Mouse (Mus musculus): Measurements from ENCODE around the gene Zfp536. TPM values are rescaled to one million over a fixed set of nuclear protein-coding genes. Genes with fewer than 3 reads are reported as not detected.
"Not testable (repeated sequence)": the region's sequence is repeated elsewhere in the genome, so short reads cannot be mapped to it uniquely, and the experiment has no call there.

Gene Zfp536
- polyA plus RNA-seq, 1 experiment from 2014 or later: not detected

DNA sequence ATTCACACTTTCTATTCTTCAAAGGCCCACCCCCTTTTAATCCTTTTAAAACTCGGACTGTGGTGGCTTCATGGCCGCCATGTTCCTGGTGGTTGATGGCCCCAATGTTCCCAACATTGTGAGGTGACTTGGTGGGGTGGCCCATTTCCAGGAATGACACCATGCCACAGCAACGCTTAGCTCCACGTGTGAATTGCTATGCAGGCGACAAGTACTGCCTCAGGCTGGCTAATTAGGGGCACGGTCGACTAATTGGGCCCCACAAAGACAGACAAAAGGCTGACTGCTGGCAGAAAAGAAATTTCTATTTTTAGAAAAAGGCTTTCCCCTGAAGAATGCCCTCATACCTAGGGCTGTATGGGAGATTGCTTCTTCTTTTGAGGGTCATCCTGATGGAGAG lies 154.2 kb downstream of the Zfp536 start:
- H3K4me3 ChIP-seq (ENCODE audit: inconsistent target): no peak overlapping the region
- H3K36me3 ChIP-seq (ENCODE audit: inconsistent target): no peaks in the 10 kb centered on the region
- WGBS (ENCODE audit: missing documents): 85% methylated on average over 7 of the region's 7 CpGs
- no peaks in the 10 kb centered on the region for H3K79me2 ChIP-seq (ENCODE audit: inconsistent target)
- no peak overlapping the region for H3K27ac ChIP-seq

GRCm38 (mm10) chr7:37617880-37618279 lies 155.6 kb downstream of the Zfp536 start:
- no peak overlapping the region for H3K4me3 ChIP-seq (ENCODE audit: inconsistent target)
- H3K27ac ChIP-seq: no peak overlapping the region
- no peaks in the 10 kb centered on the region for H3K36me3 ChIP-seq (ENCODE audit: inconsistent target)
- no peaks in the 10 kb centered on the region for H3K79me2 ChIP-seq (ENCODE audit: inconsistent target)
- 95% methylated on average over 2 of the region's 2 CpGs for WGBS (ENCODE audit: missing documents)

- no peaks in the 10 kb centered on the region for H3K79me2 ChIP-seq (ENCODE audit: inconsistent target)
- 90% methylated on average over 4 of the region's 4 CpGs for WGBS (ENCODE audit: missing documents)
- H3K4me3 ChIP-seq (ENCODE audit: inconsistent target): no peak overlapping the region
- H3K36me3 ChIP-seq (ENCODE audit: inconsistent target): no peaks in the 10 kb centered on the region
- no peak overlapping the region for H3K27ac ChIP-seq
Observed at GRCm38 (mm10) chr7:37615932-37616331, 157.5 kb downstream of the Zfp536 start.

- H3K79me2 ChIP-seq (ENCODE audit: inconsistent target): no peaks in the 10 kb centered on the region
- WGBS (ENCODE audit: missing documents): 84% methylated on average over 10 of the region's 10 CpGs
- no peak overlapping the region for H3K4me3 ChIP-seq (ENCODE audit: inconsistent target)
- no peak overlapping the region for H3K27ac ChIP-seq
- no peaks in the 10 kb centered on the region for H3K36me3 ChIP-seq (ENCODE audit: inconsistent target)
Observed at GRCm38 (mm10) chr7:37614381-37614780, 159.1 kb downstream of the Zfp536 start.

GRCm38 (mm10) chr7:37608556-37608955 lies 164.9 kb downstream of the Zfp536 start:
- no peak overlapping the region for H3K27ac ChIP-seq

DNA sequence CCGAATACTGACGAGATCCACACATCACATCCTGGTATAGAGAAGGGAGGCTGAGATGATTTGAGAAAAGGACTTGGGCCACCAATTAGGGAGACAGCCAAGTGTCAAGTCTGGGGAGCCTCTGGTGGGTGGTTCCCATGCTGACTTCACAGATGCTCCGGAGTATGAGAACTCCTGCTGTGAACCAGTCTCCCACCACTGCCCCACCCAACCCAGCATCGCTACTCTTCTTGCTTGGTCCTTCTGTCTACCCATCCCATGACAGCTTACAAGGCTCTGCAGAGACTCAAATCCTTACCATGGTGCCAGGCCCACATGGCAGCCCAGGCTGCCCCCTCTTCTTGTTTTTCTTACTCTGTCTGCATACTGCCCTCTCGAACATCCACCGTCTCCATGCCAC lies 165.5 kb downstream of the Zfp536 start:
- no peak overlapping the region for H3K27ac ChIP-seq
- 94% methylated on average over 6 of the region's 6 CpGs for WGBS (ENCODE audit: missing documents)
- H3K4me3 ChIP-seq (ENCODE audit: inconsistent target): no peak overlapping the region

More at GRCm38 (mm10) chr7:37608556-37608955, 164.9 kb downstream of the Zfp536 start:
- WGBS (ENCODE audit: missing documents): 97% methylated on average over 14 of the region's 14 CpGs
- H3K4me3 ChIP-seq (ENCODE audit: inconsistent target): no peak overlapping the region
- H3K79me2 ChIP-seq (ENCODE audit: inconsistent target): no peaks in the 10 kb centered on the region
- H3K36me3 ChIP-seq (ENCODE audit: inconsistent target): no peaks in the 10 kb centered on the region

DNA sequence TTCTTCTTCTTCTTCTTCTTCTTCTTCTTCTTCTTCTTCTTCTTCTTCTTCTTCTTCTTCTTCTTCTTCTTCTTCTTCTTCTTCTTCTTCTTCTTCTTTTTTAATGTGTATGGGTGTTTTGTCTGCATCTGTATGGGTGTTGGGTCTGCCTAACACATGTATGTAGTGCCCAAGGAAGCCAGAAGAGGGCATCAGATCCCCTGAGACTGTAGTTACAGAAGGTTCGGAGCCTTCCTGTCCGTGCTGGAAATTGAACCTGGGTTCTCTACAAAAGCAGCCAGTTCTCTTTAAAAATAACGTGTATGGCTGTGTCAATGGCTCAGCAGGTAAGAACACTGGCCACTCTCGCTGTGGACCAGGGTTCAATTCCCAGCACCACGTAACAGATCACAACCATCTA lies 167.0 kb downstream of the Zfp536 start:
- Histone ChIP-seq H3K79me2 (ENCODE audit: inconsistent target) (no peaks in the 10 kb centered on the region), H3K36me3 (ENCODE audit: inconsistent target) (no peaks in the 10 kb centered on the region), H3K4me3 (ENCODE audit: inconsistent target) (no peak overlapping the region), H3K27ac (no peak overlapping the region)
- 94% methylated on average over 4 of the region's 5 CpGs for WGBS (ENCODE audit: missing documents)

More for the DNA sequence above, 165.5 kb downstream of the Zfp536 start:
- Histone ChIP-seq H3K79me2 (ENCODE audit: inconsistent target) (no peaks in the 10 kb centered on the region), H3K36me3 (ENCODE audit: inconsistent target) (no peaks in the 10 kb centered on the region)

DNA sequence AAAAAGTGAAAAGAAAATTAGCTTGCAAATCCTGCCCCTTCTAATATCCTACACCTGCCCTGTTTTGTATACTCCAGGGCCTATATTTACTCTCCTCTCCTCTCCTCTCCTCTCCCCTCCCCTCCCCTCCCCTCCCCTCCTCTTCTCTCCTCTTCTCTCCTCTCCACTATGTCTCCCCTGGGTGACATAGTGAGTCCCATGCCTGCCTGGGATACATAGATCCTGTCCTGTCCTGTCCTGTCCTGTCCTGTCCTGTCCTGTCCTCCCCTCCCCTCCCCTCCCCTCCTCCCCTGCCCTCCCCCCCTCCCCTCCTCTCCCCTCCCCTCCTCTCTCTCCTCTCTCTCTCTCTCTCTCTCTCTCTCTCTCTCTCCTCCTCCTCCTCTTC lies 169.9 kb downstream of the Zfp536 start:
- not testable (repeated sequence) for H3K4me3 ChIP-seq (ENCODE audit: inconsistent target); H3K27ac ChIP-seq; H3K79me2 ChIP-seq (ENCODE audit: inconsistent target); H3K36me3 ChIP-seq (ENCODE audit: inconsistent target)

GRCm38 (mm10) chr7:37602871-37603524 lies 170.4 kb downstream of the Zfp536 start:
- Histone ChIP-seq H3K27ac (no peak overlapping the region), H3K79me2 (ENCODE audit: inconsistent target) (no peaks in the 10 kb centered on the region), H3K4me3 (ENCODE audit: inconsistent target) (no peak overlapping the region), H3K36me3 (ENCODE audit: inconsistent target) (no peaks in the 10 kb centered on the region)
- WGBS (ENCODE audit: missing documents): 85% methylated on average over 9 of the region's 9 CpGs

- WGBS (ENCODE audit: missing documents): 93% methylated on average over 4 of the region's 4 CpGs
- Histone ChIP-seq H3K36me3 (ENCODE audit: inconsistent target) (no peaks in the 10 kb centered on the region), H3K27ac (no peak overlapping the region), H3K79me2 (ENCODE audit: inconsistent target) (no peaks in the 10 kb centered on the region), H3K4me3 (ENCODE audit: inconsistent target) (no peak overlapping the region)
Observed at GRCm38 (mm10) chr7:37600318-37600717, 173.1 kb downstream of the Zfp536 start.

- H3K79me2 ChIP-seq (ENCODE audit: inconsistent target): no peaks in the 10 kb centered on the region
- WGBS (ENCODE audit: missing documents): 43% methylated on average over 12 of the region's 12 CpGs
- no peak overlapping the region for H3K4me3 ChIP-seq (ENCODE audit: inconsistent target)
Observed at GRCm38 (mm10) chr7:37594211-37595030, 179.0 kb downstream of the Zfp536 start.

GRCm38 (mm10) chr7:37593566-37593965 lies 179.9 kb downstream of the Zfp536 start:
- WGBS (ENCODE audit: missing documents): 88% methylated on average over 6 of the region's 6 CpGs
- H3K27ac ChIP-seq: no peak overlapping the region

More at GRCm38 (mm10) chr7:37594211-37595030, 179.0 kb downstream of the Zfp536 start:
- H3K27ac ChIP-seq: no peak overlapping the region
- no peaks in the 10 kb centered on the region for H3K36me3 ChIP-seq (ENCODE audit: inconsistent target)

DNA sequence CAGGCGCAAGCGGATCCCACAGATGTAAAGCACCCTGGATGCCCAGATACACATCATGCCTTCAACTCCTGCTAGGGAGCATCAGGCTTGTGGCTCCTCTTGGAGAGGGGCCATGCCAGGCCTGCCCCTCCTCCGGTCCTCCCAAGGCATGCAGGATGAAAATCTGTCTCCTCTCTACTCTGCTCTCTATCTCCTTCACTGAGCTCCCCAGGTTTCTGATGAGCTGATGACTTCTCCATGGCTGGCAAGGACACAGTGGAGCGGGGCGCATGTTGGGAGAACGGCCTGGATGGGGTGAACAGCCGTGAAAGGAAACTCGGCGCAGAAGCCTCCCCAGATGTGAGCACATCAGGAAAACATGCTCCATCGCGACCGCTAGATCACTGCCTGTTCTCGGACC lies 186.7 kb downstream of the Zfp536 start:
- H3K27ac ChIP-seq: no peak overlapping the region
- H3K79me2 ChIP-seq (ENCODE audit: inconsistent target): no peaks in the 10 kb centered on the region
- no peak overlapping the region for H3K4me3 ChIP-seq (ENCODE audit: inconsistent target)
- WGBS (ENCODE audit: missing documents): 93% methylated on average over 12 of the region's 13 CpGs
- no peaks in the 10 kb centered on the region for H3K36me3 ChIP-seq (ENCODE audit: inconsistent target)

More at GRCm38 (mm10) chr7:37593566-37593965, 179.9 kb downstream of the Zfp536 start:
- Histone ChIP-seq H3K79me2 (ENCODE audit: inconsistent target) (no peaks in the 10 kb centered on the region), H3K4me3 (ENCODE audit: inconsistent target) (no peak overlapping the region), H3K36me3 (ENCODE audit: inconsistent target) (no peaks in the 10 kb centered on the region)

DNA sequence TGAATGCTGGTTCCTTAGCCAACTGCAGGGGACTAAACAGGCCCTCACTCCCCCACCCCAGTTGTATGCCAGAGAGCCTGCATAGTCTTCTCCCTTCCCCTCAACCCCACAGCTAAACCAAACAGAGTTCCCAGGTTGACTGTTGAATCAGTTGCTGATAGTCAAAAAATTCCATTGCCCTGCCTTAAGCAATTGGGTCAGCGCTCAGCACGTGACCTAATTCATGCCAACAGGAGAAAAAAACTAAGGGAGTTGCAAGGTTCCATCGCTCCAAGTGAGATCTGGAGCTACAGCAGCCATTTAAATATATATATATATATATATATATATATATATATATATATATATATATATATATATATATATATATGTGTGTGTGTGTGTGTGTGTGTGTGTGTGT lies 192.2 kb downstream of the Zfp536 start:
- Histone ChIP-seq H3K79me2 (ENCODE audit: inconsistent target) (no peaks in the 10 kb centered on the region), H3K36me3 (ENCODE audit: inconsistent target) (no peaks in the 10 kb centered on the region), H3K27ac (no peak overlapping the region), H3K4me3 (ENCODE audit: inconsistent target) (no peak overlapping the region)
- 100% methylated on average over 3 of the region's 3 CpGs for WGBS (ENCODE audit: missing documents)

GRCm38 (mm10) chr7:37580554-37580953 lies 192.9 kb downstream of the Zfp536 start:
- WGBS (ENCODE audit: missing documents): 63% methylated on average over 5 of the region's 5 CpGs
- Histone ChIP-seq H3K36me3 (ENCODE audit: inconsistent target) (no peaks in the 10 kb centered on the region), H3K4me3 (ENCODE audit: inconsistent target) (no peak overlapping the region), H3K27ac (no peak overlapping the region), H3K79me2 (ENCODE audit: inconsistent target) (no peaks in the 10 kb centered on the region)
